Mouse (Mus musculus): ENCODE data around the gene Asphd2.
A peak's percentile ranks its signal among the peaks of the same experiment; 100 is the strongest.

Asphd2 gene

GRCm38 (mm10) chr5:112391002-112391401 is 3.7 kb downstream of the Asphd2 start:
- peak in 1 of 2 experiments; percentile 26 for DNase-seq (ENCODE audit: low spot score in 2 of 2)

- peak in 1 of 2 experiments; percentile 64 for DNase-seq (ENCODE audit: low spot score in 2 of 2)
These were observed 5.3 kb downstream of the Asphd2 start for GRCm38 (mm10) chr5:112389352-112389751.

- no peak for DNase-seq (ENCODE audit: low spot score in 2 of 2)
These were observed 8.7 kb downstream of the Asphd2 start for GRCm38 (mm10) chr5:112385973-112386372.

- DNase-seq (ENCODE audit: low spot score in 2 of 2) = no peak
These were observed 9.7 kb downstream of the Asphd2 start for GRCm38 (mm10) chr5:112384805-112385472.

GRCm38 (mm10) chr5:112382641-112383330 is 11.9 kb downstream of the Asphd2 start:
- DNase-seq (ENCODE audit: low spot score in 2 of 2) = peak; percentile 69 to 80

- no peak for DNase-seq (ENCODE audit: low spot score in 2 of 2)
These were observed 12.6 kb downstream of the Asphd2 start for GRCm38 (mm10) chr5:112382042-112382441.

- no peak for DNase-seq (ENCODE audit: low spot score in 2 of 2)
These were observed 13.5 kb downstream of the Asphd2 start for GRCm38 (mm10) chr5:112381154-112381553.

GRCm38 (mm10) chr5:112378716-112379115 is 15.9 kb downstream of the Asphd2 start:
- no peak for DNase-seq (ENCODE audit: low spot score in 2 of 2)

- no peak for DNase-seq (ENCODE audit: low spot score in 2 of 2)
These were observed 17.3 kb downstream of the Asphd2 start for GRCm38 (mm10) chr5:112377380-112377779.

GRCm38 (mm10) chr5:112376111-112376510 is 18.6 kb downstream of the Asphd2 start:
- DNase-seq (ENCODE audit: low spot score in 2 of 2) = no peak

GRCm38 (mm10) chr5:112371933-112372332 is 22.7 kb downstream of the Asphd2 start:
- DNase-seq (ENCODE audit: low spot score in 2 of 2) = peak; percentile 87 to 94

GRCm38 (mm10) chr5:112370236-112370813 is 24.3 kb downstream of the Asphd2 start:
- DNase-seq (ENCODE audit: low spot score in 2 of 2) = no peak

- DNase-seq (ENCODE audit: low spot score in 2 of 2) = no peak
These were observed 25.3 kb downstream of the Asphd2 start for GRCm38 (mm10) chr5:112369326-112369725.

- no peak for DNase-seq (ENCODE audit: low spot score in 2 of 2)
These were observed 26.0 kb downstream of the Asphd2 start for GRCm38 (mm10) chr5:112368666-112369065.

GRCm38 (mm10) chr5:112367929-112368328 is 26.7 kb downstream of the Asphd2 start:
- DNase-seq (ENCODE audit: low spot score in 2 of 2) = no peak

- no peak for DNase-seq (ENCODE audit: low spot score in 2 of 2)
These were observed 27.3 kb downstream of the Asphd2 start for GRCm38 (mm10) chr5:112367338-112367737.

- no peak for DNase-seq (ENCODE audit: low spot score in 2 of 2)
These were observed 27.8 kb downstream of the Asphd2 start for GRCm38 (mm10) chr5:112366879-112367278.

- DNase-seq (ENCODE audit: low spot score in 2 of 2) = no peak
These were observed 30.4 kb downstream of the Asphd2 start for GRCm38 (mm10) chr5:112364184-112364797.

- no peak for DNase-seq (ENCODE audit: low spot score in 2 of 2)
These were observed 34.6 kb downstream of the Asphd2 start for GRCm38 (mm10) chr5:112360077-112360476.

- no peak for DNase-seq (ENCODE audit: low spot score in 2 of 2)
These were observed 35.1 kb downstream of the Asphd2 start for GRCm38 (mm10) chr5:112359520-112359919.

GRCm38 (mm10) chr5:112356322-112356721 is 38.3 kb downstream of the Asphd2 start:
- no peak for DNase-seq (ENCODE audit: low spot score in 2 of 2)

GRCm38 (mm10) chr5:112355910-112356309 is 38.8 kb downstream of the Asphd2 start, which contains the start of gene Gm6583:
Gm6583 (minus strand) TSS chr5:112356033.
- DNase-seq (ENCODE audit: low spot score in 2 of 2) = no peak
